Mouse (Mus musculus): Measurements from ENCODE around the gene Gje1. TPM values are rescaled to one million over a fixed set of nuclear protein-coding genes. Genes with fewer than 3 reads are reported as not detected.

Gene Gje1
- not detected for polyA plus RNA-seq (2015; fragmentation: Illumina TruSeq; extraction: RNeasy Lipid Tissue Mini Kit (QIAGEN cat#74804); ENCODE audit: low read depth, low replicate concordance)

DNA sequence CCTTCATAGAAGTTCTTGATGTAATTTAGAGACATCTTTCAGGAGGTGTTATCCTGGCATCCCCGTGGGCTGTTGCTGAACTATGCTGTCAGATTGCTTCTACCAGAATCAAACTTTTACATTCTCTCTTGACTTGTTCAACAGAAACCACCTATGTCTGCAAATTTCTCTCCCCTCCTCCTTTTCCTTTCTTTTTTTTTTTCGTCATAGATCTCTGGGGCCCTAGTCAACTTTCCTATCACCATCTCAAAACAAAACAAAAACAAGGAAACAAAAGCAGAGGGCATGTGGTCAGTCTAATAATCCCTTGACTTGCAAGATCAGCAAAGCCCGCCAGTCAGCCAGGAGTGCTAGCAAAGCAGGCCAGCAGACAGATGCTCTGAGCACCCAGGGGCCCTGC is at the start of gene Gje1:
Gene Gje1 (minus strand): TSS at position 101 of the 400 bp plus-strand sequence.

DNA sequence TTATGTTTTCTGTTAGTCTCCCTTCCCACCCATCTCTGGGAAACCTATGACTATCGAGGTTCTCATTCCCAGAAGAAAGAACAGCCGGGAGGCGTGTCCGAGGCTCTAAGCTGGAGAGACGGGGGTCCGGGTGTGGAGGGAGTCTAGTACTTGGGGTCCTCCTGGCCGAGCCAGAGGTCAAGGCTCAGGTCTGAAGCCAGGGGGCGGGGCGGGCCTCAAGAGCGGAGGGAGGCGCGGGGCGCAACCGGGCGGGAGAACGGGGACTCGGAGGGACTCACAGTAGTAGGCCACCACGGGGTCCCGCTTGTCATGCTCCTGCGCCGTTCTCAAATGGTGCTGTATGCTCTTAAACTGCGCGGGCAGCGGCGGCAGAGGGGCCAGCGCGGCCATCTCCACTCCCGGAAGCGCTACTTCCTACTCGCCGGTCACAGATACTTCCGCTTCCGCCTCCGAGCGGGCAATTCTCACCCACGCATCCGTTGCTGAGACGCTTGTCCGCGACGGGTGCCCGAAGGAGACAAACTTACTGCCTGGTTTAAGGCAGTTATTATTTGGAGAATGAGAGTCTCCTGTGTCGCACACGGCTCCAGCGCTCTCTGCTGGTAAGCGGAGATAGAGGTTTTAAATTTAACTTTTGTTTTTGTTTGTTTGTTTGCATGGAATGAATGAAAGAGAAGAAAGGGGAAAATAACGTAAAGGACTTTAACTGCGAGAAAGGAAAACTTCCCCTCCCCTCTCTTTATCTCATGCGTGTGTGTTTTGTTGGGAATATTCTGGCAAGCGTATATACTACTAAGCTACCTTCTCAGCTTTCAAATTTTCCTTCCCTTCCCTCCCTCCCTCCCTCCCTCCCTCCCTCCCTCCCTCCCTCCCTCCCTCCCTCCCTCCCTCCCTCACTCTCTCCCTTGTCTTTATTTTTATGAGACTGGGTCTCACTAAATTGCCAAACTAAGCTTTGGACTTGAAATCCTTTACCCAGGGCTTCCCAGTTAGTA is 12.6 kb downstream of the Gje1 start, which contains the start of the genes Vta1 and Nmbr:
Gene Vta1 (minus strand): TSS at position 489 of the 995 bp plus-strand sequence.
Gene Nmbr (plus strand): TSS at position 520 of the 995 bp plus-strand sequence.

Other genes starting within 250 kb of the Gje1 start
- 1.8 TPM for gene Adgrg6, start 172.6 kb downstream of the Gje1 start, polyA plus RNA-seq (2015; fragmentation: Illumina TruSeq; extraction: RNeasy Lipid Tissue Mini Kit (QIAGEN cat#74804); ENCODE audit: low read depth, low replicate concordance)
- gene Vta1, start 12.7 kb downstream of the Gje1 start, polyA plus RNA-seq (2015; fragmentation: Illumina TruSeq; extraction: RNeasy Lipid Tissue Mini Kit (QIAGEN cat#74804); ENCODE audit: low read depth, low replicate concordance) = 103 TPM
- gene Nmbr, start 12.6 kb downstream of the Gje1 start, polyA plus RNA-seq (2015; fragmentation: Illumina TruSeq; extraction: RNeasy Lipid Tissue Mini Kit (QIAGEN cat#74804); ENCODE audit: low read depth, low replicate concordance) = 3.4 TPM